Mouse (Mus musculus): ENCODE data around the gene Acad11. TPM values are rescaled to one million over a fixed set of nuclear protein-coding genes. Genes with fewer than 3 reads are reported as not detected.

Acad11 gene
- polyA plus RNA-seq (2014; fragmentation: Nextera tagmentation; extraction: Ambion mirVana): 8.6 and 13.7 TPM in 2 replicates

DNA sequence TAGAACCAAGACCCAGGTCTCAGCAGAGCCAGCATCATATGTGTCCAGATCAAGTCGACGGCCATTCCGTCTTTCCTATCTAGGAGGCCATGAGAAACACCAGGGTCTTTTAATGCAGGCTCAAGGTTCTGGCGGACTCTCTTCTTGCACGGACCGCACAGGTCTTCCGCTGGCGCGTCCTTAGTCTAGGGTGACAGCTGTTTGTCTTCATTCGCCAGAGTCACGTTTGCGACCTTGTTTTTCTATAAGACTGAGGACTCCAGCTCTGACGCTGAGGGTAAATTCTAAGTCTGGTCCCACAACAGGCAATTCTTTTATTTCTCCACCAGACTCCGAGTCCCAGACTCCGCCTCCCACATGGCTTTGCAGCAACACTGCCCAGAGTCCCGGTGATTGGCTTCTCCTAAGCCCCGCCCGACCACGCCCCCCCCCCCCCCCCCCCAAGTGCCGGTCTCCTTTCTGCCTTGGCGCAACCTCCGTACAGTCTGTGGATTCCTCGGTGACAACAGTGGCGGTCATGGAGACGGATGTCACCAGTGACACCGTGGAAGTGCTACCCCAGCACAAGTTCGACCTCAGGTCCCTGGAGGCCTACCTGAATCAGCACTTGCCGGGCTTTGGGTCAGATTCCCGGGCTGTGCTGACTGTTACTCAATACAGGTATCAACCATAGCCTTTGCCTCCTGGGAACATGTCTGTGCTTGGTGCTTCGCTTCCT is at the start of gene Acad11:
Gene Acad11 (plus strand): TSS at position 134 of the 718 bp plus-strand sequence.
- H3K36me3 ChIP-seq (ENCODE audit: control insufficient read depth, insufficient read depth, low read length): peaks cover 6% of the 10 kb centered on the region; the same call in 1 of the 2 replicates
- peak within 1 kb of the TSS; percentile 89 for H3K9ac ChIP-seq (ENCODE audit: low read depth, low read length)
- H3K4me2 ChIP-seq: peak within 1 kb of the TSS; percentile 87
- no peaks in the 10 kb centered on the region for H3K9me3 ChIP-seq (replicated peaks; ENCODE audit: control insufficient read depth, low read length)
- H3K27ac ChIP-seq (ENCODE audit: low read depth, low read length): peak within 1 kb of the TSS; percentile 62; the same call in 1 of the 2 replicates
- H3K27me3 ChIP-seq (ENCODE audit: control insufficient read depth, insufficient read depth, low read length): no peaks in the 10 kb centered on the region
- 1% methylated on average over 30 of the region's 30 CpGs for WGBS (ENCODE audit: insufficient replicate concordance)
- peak; percentile 92 for ATAC-seq (replicated peaks; ENCODE audit: insufficient number of reproducible peaks, low FRiP score, low TSS enrichment)
- peaks cover 13% of the 10 kb centered on the region for H3K4me1 ChIP-seq (ENCODE audit: control insufficient read depth, insufficient read depth, low read length)
- H3K4me3 ChIP-seq (ENCODE audit: low read depth, low read length): peak within 1 kb of the TSS; percentile 99

- Histone ChIP-seq H3K4me1 (ENCODE audit: control insufficient read depth, insufficient read depth, low read length) (no peaks in the 10 kb centered on the region), H3K4me3 (ENCODE audit: low read depth, low read length) (no peak overlapping the region), H3K9me3 (replicated peaks; ENCODE audit: control insufficient read depth, low read length) (no peaks in the 10 kb centered on the region), H3K9ac (ENCODE audit: low read depth, low read length) (no peak overlapping the region), H3K27ac (ENCODE audit: low read depth, low read length) (no peak overlapping the region), H3K27me3 (ENCODE audit: control insufficient read depth, insufficient read depth, low read length) (no peaks in the 10 kb centered on the region), H3K36me3 (ENCODE audit: control insufficient read depth, insufficient read depth, low read length) (0 out of 2 replicates have a peak, but pooled peaks cover 15% of the 10 kb centered on the region), H3K4me2 (no peak overlapping the region)
- ATAC-seq (replicated peaks; ENCODE audit: insufficient number of reproducible peaks, low FRiP score, low TSS enrichment): no peak
- WGBS (ENCODE audit: insufficient replicate concordance): 48% methylated on average over 1 of the region's 1 CpGs
Measured at GRCm38 (mm10) chr9:104014526-104014925, 48.7 kb upstream of the Acad11 start.

GRCm38 (mm10) chr9:104021026-104021425 is 42.2 kb upstream of the Acad11 start:
- no peaks in the 10 kb centered on the region for H3K9me3 ChIP-seq (replicated peaks; ENCODE audit: control insufficient read depth, low read length)
- no peak for ATAC-seq (replicated peaks; ENCODE audit: insufficient number of reproducible peaks, low FRiP score, low TSS enrichment)
- no peak overlapping the region for H3K9ac ChIP-seq (ENCODE audit: low read depth, low read length)
- H3K27ac ChIP-seq (ENCODE audit: low read depth, low read length): no peak overlapping the region
- H3K36me3 ChIP-seq (ENCODE audit: control insufficient read depth, insufficient read depth, low read length): peaks cover 24% of the 10 kb centered on the region
- no peak overlapping the region for H3K4me2 ChIP-seq
- H3K4me3 ChIP-seq (ENCODE audit: low read depth, low read length): no peak overlapping the region
- no peaks in the 10 kb centered on the region for H3K4me1 ChIP-seq (ENCODE audit: control insufficient read depth, insufficient read depth, low read length)
- 85% methylated on average over 10 of the region's 10 CpGs for WGBS (ENCODE audit: insufficient replicate concordance)
- H3K27me3 ChIP-seq (ENCODE audit: control insufficient read depth, insufficient read depth, low read length): no peaks in the 10 kb centered on the region

- ATAC-seq (replicated peaks; ENCODE audit: insufficient number of reproducible peaks, low FRiP score, low TSS enrichment): no peak
- WGBS (ENCODE audit: insufficient replicate concordance): 93% methylated on average over 8 of the region's 8 CpGs
- H3K36me3 ChIP-seq (ENCODE audit: control insufficient read depth, insufficient read depth, low read length): peaks cover 20% of the 10 kb centered on the region
Measured at GRCm38 (mm10) chr9:104027186-104027585, 36.0 kb upstream of the Acad11 start.

DNA sequence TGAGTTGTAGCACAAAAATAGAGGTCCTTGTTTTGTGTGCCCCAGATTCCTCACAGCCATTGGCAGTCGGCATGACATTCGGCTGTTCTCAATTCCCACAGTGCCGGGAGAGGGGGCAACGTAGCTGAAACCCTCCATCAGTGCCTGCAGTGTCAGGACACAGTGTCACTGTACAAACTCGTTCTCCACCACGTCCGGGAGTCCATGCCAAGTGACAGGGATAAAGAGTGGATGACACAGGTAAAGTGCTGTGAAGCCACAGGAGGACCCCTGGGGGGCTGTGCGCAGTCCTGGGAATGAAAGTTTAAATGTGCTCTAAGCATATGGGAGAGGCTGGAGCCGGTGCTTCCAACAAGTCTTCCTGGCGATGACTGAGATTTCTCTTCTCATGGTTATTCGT is 33.3 kb upstream of the Acad11 start:
- Histone ChIP-seq H3K4me2 (no peak overlapping the region), H3K4me1 (ENCODE audit: control insufficient read depth, insufficient read depth, low read length) (no peaks in the 10 kb centered on the region), H3K27ac (ENCODE audit: low read depth, low read length) (no peak overlapping the region), H3K4me3 (ENCODE audit: low read depth, low read length) (no peak overlapping the region), H3K9ac (ENCODE audit: low read depth, low read length) (no peak overlapping the region), H3K27me3 (ENCODE audit: control insufficient read depth, insufficient read depth, low read length) (no peaks in the 10 kb centered on the region), H3K36me3 (ENCODE audit: control insufficient read depth, insufficient read depth, low read length) (peaks cover 20% of the 10 kb centered on the region), H3K9me3 (replicated peaks; ENCODE audit: control insufficient read depth, low read length) (peaks cover 3% of the 10 kb centered on the region; the same call in 1 of the 2 replicates)
- WGBS (ENCODE audit: insufficient replicate concordance): 89% methylated on average over 11 of the region's 11 CpGs
- no peak for ATAC-seq (replicated peaks; ENCODE audit: insufficient number of reproducible peaks, low FRiP score, low TSS enrichment)

More at GRCm38 (mm10) chr9:104027186-104027585, 36.0 kb upstream of the Acad11 start:
- Histone ChIP-seq H3K27ac (ENCODE audit: low read depth, low read length) (no peak overlapping the region), H3K4me3 (ENCODE audit: low read depth, low read length) (no peak overlapping the region), H3K27me3 (ENCODE audit: control insufficient read depth, insufficient read depth, low read length) (no peaks in the 10 kb centered on the region), H3K9me3 (replicated peaks; ENCODE audit: control insufficient read depth, low read length) (peaks cover 3% of the 10 kb centered on the region; the same call in 1 of the 2 replicates), H3K9ac (ENCODE audit: low read depth, low read length) (no peak overlapping the region), H3K4me1 (ENCODE audit: control insufficient read depth, insufficient read depth, low read length) (no peaks in the 10 kb centered on the region), H3K4me2 (no peak overlapping the region)

DNA sequence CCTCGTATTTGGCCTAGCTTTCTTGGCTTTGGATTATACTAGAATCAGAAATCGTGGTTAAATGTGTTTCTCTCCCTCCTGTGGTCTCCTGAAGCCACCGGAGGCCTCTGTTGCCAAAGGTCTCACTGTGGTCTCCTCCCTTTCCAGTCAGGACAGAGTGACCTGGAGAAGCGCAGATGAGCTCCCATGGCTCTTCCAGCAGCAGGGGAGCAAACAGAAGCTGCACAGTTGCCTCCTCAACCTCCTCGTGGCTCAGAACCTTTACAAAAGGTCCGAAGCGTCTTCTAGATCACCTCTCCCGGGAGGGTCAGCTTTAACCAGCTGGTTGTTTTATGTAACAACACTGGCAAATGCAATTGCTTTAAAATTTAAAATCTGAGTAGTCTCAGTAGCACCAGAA is 28.9 kb upstream of the Acad11 start:
- Histone ChIP-seq H3K27ac (ENCODE audit: low read depth, low read length) (no peak overlapping the region), H3K9me3 (replicated peaks; ENCODE audit: control insufficient read depth, low read length) (no peaks in the 10 kb centered on the region), H3K4me1 (ENCODE audit: control insufficient read depth, insufficient read depth, low read length) (peaks cover 6% of the 10 kb centered on the region; the same call in 1 of the 2 replicates), H3K36me3 (ENCODE audit: control insufficient read depth, insufficient read depth, low read length) (peaks cover 4% of the 10 kb centered on the region), H3K4me2 (no peak overlapping the region), H3K9ac (ENCODE audit: low read depth, low read length) (no peak overlapping the region), H3K4me3 (ENCODE audit: low read depth, low read length) (no peak overlapping the region), H3K27me3 (ENCODE audit: control insufficient read depth, insufficient read depth, low read length) (no peaks in the 10 kb centered on the region)
- 72% methylated on average over 8 of the region's 8 CpGs for WGBS (ENCODE audit: insufficient replicate concordance)
- no peak for ATAC-seq (replicated peaks; ENCODE audit: insufficient number of reproducible peaks, low FRiP score, low TSS enrichment)

GRCm38 (mm10) chr9:104034718-104035117 is 28.5 kb upstream of the Acad11 start:
- H3K9ac ChIP-seq (ENCODE audit: low read depth, low read length): no peak overlapping the region
- no peaks in the 10 kb centered on the region for H3K9me3 ChIP-seq (replicated peaks; ENCODE audit: control insufficient read depth, low read length)
- H3K4me3 ChIP-seq (ENCODE audit: low read depth, low read length): no peak overlapping the region
- peaks cover 6% of the 10 kb centered on the region; the same call in 1 of the 2 replicates for H3K4me1 ChIP-seq (ENCODE audit: control insufficient read depth, insufficient read depth, low read length)
- peaks cover 4% of the 10 kb centered on the region for H3K36me3 ChIP-seq (ENCODE audit: control insufficient read depth, insufficient read depth, low read length)
- H3K4me2 ChIP-seq: no peak overlapping the region
- no peak overlapping the region for H3K27ac ChIP-seq (ENCODE audit: low read depth, low read length)
- H3K27me3 ChIP-seq (ENCODE audit: control insufficient read depth, insufficient read depth, low read length): no peaks in the 10 kb centered on the region
- ATAC-seq (replicated peaks; ENCODE audit: insufficient number of reproducible peaks, low FRiP score, low TSS enrichment): no peak
- 75% methylated on average over 6 of the region's 6 CpGs for WGBS (ENCODE audit: insufficient replicate concordance)

- H3K4me2 ChIP-seq: no peak overlapping the region
- H3K4me3 ChIP-seq (ENCODE audit: low read depth, low read length): no peak overlapping the region
- H3K4me1 ChIP-seq (ENCODE audit: control insufficient read depth, insufficient read depth, low read length): peaks cover 6% of the 10 kb centered on the region; the same call in 1 of the 2 replicates
- no peak overlapping the region for H3K27ac ChIP-seq (ENCODE audit: low read depth, low read length)
- no peak for ATAC-seq (replicated peaks; ENCODE audit: insufficient number of reproducible peaks, low FRiP score, low TSS enrichment)
- peaks cover 4% of the 10 kb centered on the region for H3K36me3 ChIP-seq (ENCODE audit: control insufficient read depth, insufficient read depth, low read length)
- no peaks in the 10 kb centered on the region for H3K9me3 ChIP-seq (replicated peaks; ENCODE audit: control insufficient read depth, low read length)
- H3K27me3 ChIP-seq (ENCODE audit: control insufficient read depth, insufficient read depth, low read length): no peaks in the 10 kb centered on the region
- H3K9ac ChIP-seq (ENCODE audit: low read depth, low read length): no peak overlapping the region
- 50% methylated on average over 24 of the region's 24 CpGs for WGBS (ENCODE audit: insufficient replicate concordance)
Measured at GRCm38 (mm10) chr9:104035261-104036015, 27.7 kb upstream of the Acad11 start.

Measured in heart, embryonic 11.5 days (tissue).